Mouse (Mus musculus) stomach, postnatal 0 days (tissue): ENCODE measurements around the gene E4f1.

Experiments
- CTCF ChIP-seq: IDR thresholded peaks from 2 replicates; pipeline ENCODE4 v1.5.1; 2016; ENCODE audit warnings: antibody characterized with exemption, low read depth, mild to moderate bottlenecking, moderate library complexity
- EP300 ChIP-seq: optimal IDR thresholded peaks from 2 replicates; pipeline ENCODE3; 2016; ENCODE audit warnings: antibody characterized with exemption

GRCm38 (mm10) chr17:24475586-24475985 is 5.5 kb upstream of the E4f1 start:
- TF ChIP-seq CTCF (no peak), EP300 (no peak)
